11 mouse cellular contexts compared by ENCODE assay signal in the genomic region with DNA sequence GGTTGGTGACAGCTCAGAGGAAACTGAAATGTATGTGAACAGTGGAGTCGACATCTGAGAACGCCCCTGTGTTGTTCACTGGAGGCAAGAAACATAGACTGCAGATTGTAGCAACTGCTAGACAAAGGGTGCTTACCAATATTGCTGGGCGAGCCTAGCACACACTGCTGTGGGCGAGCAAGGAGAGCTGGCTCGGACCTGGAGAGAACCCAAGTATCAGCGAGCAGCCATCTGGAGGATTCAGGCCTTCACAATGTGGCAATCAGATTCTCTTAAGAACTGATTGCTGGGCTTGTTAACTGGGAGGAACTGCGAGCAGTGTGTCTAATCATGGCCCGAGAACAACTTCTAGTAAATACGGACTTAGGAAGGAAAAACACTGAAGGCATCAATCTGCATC.
DNase-seq lines count a peak whose midpoint lies in the region; ATAC-seq and TF ChIP-seq lines count a peak whose summit lies in the region.
"Had no signal": no experiment of that assay in that cellular context is flagged by ENCODE, and none has a peak within 500 bp of the region (broad histone marks: within the 10 kb centered on the region; RNA-seq: fewer than 3 reads in every experiment).

No protein-coding gene starts in this region.

- H3K27me3 ChIP-seq in hindbrain, postnatal 0 days (ENCODE audit: insufficient read depth, low read length) = no peaks in the 10 kb centered on the region
- H3K27me3 ChIP-seq in hindbrain, embryonic 10.5 days (ENCODE audit: insufficient read depth, poor library complexity, severe bottlenecking) = no peaks in the 10 kb centered on the region
- H3K27me3 ChIP-seq: liver, embryonic 12.5 days had no signal

- WGBS in hindbrain, postnatal 0 days = 49% methylated on average over 9 of the region's 9 CpGs
- WGBS in hindbrain, embryonic 10.5 days = 80% methylated on average over 9 of the region's 9 CpGs

- no peak overlapping the region for H3K27ac ChIP-seq in hindbrain, postnatal 0 days
- H3K27ac ChIP-seq in hindbrain, embryonic 10.5 days = no peak overlapping the region
- H3K27ac ChIP-seq: kidney, postnatal 0 days; liver, embryonic 12.5 days had no signal

- H3K9me3 ChIP-seq in hindbrain, postnatal 0 days (ENCODE audit: low read length) = no peaks in the 10 kb centered on the region
- no peaks in the 10 kb centered on the region for H3K9me3 ChIP-seq in hindbrain, embryonic 10.5 days
- H3K9me3 ChIP-seq: liver, embryonic 12.5 days had no signal

- H3K4me2 ChIP-seq in hindbrain, postnatal 0 days (ENCODE audit: low read depth, low read length) = no peak overlapping the region
- H3K4me2 ChIP-seq: liver, embryonic 12.5 days had no signal

- H3K4me3 ChIP-seq in hindbrain, postnatal 0 days (ENCODE audit: low read length) = no peak overlapping the region
- no peak overlapping the region for H3K4me3 ChIP-seq in hindbrain, embryonic 10.5 days
- H3K4me3 ChIP-seq: liver, embryonic 12.5 days; myocyte had no signal

- TF ChIP-seq CTCF in hindbrain, postnatal 0 days (IDR thresholded peaks at IDR 0.05; ENCODE audit: low read depth) = no peak

- peak; percentile 52 for DNase-seq in hindbrain, postnatal 0 days (ENCODE audit: low spot score)
- no peak for DNase-seq in hindbrain, embryonic 10.5 days (ENCODE audit: low spot score)
- DNase-seq in frontal cortex, adult 2 months (ENCODE audit: extremely low spot score in 1 of 2, low spot score in 1 of 2) = peak; percentile 38 to 67
- peak; percentile 50 to 57 for DNase-seq in left cerebral cortex, adult 18-20 months (ENCODE audit: low spot score in 2 of 2)
- peak; percentile 26 for DNase-seq in right cerebral cortex, postnatal 4 days
- no peak for DNase-seq in retina, embryonic 14.5 days (ENCODE audit: low spot score)
- DNase-seq in thymus, postnatal 4 days = no peak
- DNase-seq in urinary bladder, postnatal 14 days (ENCODE audit: low spot score) = no peak

- no peaks in the 10 kb centered on the region for H3K36me3 ChIP-seq in hindbrain, postnatal 0 days (ENCODE audit: insufficient read depth, low read length)
- no peaks in the 10 kb centered on the region for H3K36me3 ChIP-seq in hindbrain, embryonic 10.5 days
- H3K36me3 ChIP-seq: liver, embryonic 12.5 days had no signal

- no peak for ATAC-seq in hindbrain, postnatal 0 days
- ATAC-seq: liver, embryonic 12.5 days had no signal

- 0 out of 2 replicates have a peak, but pooled peaks cover 3% of the 10 kb centered on the region for H3K4me1 ChIP-seq in hindbrain, postnatal 0 days (ENCODE audit: insufficient read depth, low read length)
- H3K4me1 ChIP-seq in hindbrain, embryonic 10.5 days (replicated peaks) = no peaks in the 10 kb centered on the region
- H3K4me1 ChIP-seq: liver, embryonic 12.5 days had no signal

- no peak overlapping the region for H3K9ac ChIP-seq in hindbrain, postnatal 0 days (replicated peaks; ENCODE audit: low read length)
- H3K9ac ChIP-seq: liver, embryonic 12.5 days had no signal

Comparison
In these comparisons a context has a peak if more than half of its experiments do, and no peak if none do; other contexts are left out.
1. DNase-seq: peak in hindbrain, postnatal 0 days (single experiment), frontal cortex, adult 2 months (2 of 2), left cerebral cortex, adult 18-20 months (2 of 2) and right cerebral cortex, postnatal 4 days (single experiment); none in hindbrain, embryonic 10.5 days (single experiment), retina, embryonic 14.5 days (single experiment), thymus, postnatal 4 days (single experiment) and urinary bladder, postnatal 14 days (single experiment).